Mouse (Mus musculus): ENCODE measurements at regions not wholly inside any gene's neighbourhood (a gene's known extent, or its start where the extent isn't known, plus 50 kb on each side); places are given as distances from the start of the nearest gene placed in this dataset.

DNA sequence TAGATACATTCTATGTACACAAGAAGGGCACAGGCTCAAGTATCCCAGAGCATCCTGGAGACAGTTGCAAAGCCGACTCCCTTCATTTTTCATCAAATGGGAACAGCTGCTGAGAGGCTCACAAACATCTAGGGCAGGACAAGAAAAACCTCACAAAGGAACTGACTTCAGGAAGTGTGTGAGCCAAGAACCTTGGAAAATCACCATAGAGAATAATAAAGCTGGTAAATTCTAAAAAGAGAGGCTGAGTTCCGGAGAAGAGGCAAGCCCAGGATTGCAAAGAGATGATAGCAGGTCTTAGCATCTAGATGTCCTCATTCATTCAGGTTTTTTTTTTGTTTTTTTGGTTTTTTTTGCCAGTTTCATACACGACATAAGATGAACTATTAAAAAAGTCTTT lies 390.3 kb upstream of the Nmur2 start:
- Histone ChIP-seq H3K36me3 (replicated peaks in 1 of 2; ENCODE audit: control insufficient read depth in 1 of 2, insufficient read depth in 1 of 2, low read length in 1 of 2) (no peaks in the 10 kb centered on the region), H3K4me2 (ENCODE audit: insufficient read depth, low read depth, poor library complexity, severe bottlenecking) (no peak overlapping the region), H3K9ac (ENCODE audit: insufficient read depth, low read depth) (no peak overlapping the region), H3K4me1 (ENCODE audit: control insufficient read depth in 1 of 2, insufficient read depth in 2 of 2) (no peaks in the 10 kb centered on the region), H3K79me2 (replicated peaks; ENCODE audit: control insufficient read depth, extremely low read depth, insufficient read depth, poor library complexity, severe bottlenecking) (no peaks in the 10 kb centered on the region), H3K27me3 (replicated peaks) (no peaks in the 10 kb centered on the region), H3K4me3 (replicated peaks in 1 of 3; ENCODE audit: low read depth in 2 of 3, low read length in 2 of 3, poor library complexity in 1 of 3) (no peak overlapping the region), H3K27ac (ENCODE audit: insufficient read depth, low read depth) (no peak overlapping the region), H3K9me3 (replicated peaks; ENCODE audit: low read length) (peaks cover 31% of the 10 kb centered on the region)
- TF ChIP-seq PAX5 (IDR thresholded peaks at IDR 0.05; ENCODE audit: low read length) (no peak), NELFE (IDR thresholded peaks at IDR 0.05; ENCODE audit: low read depth, low read length) (no peak), TCF12 (IDR thresholded peaks at IDR 0.05; ENCODE audit: low read depth, low read length) (no peak), RCOR1 (conservative IDR thresholded peaks at IDR 0.05; ENCODE audit: low read depth, low read length) (no peak), EP300 (IDR thresholded peaks at IDR 0.05; ENCODE audit: low read length) (no peak), USF1 (IDR thresholded peaks at IDR 0.05; ENCODE audit: low read depth, low read length) (no peak), CTCF (conservative IDR thresholded peaks at IDR 0.05 in 1 of 2, IDR thresholded peaks at IDR 0.05 in 1 of 2; ENCODE audit: low read depth in 2 of 2, low read length in 2 of 2) (no peak)
- DNase-seq (ENCODE audit: extremely low read depth) = no peak
- dilution Hi-C loops (cut with MboI; ENCODE audit: extremely low pct_ligation_motif_present, extremely low pct_unique_long_range_greater_than_20kb, low sequenced_read_pairs) = no loop called here
- in situ Hi-C loops (cut with MboI; ENCODE audit: low pct_ligation_motif_present, low pct_unique_long_range_greater_than_20kb, low sequenced_read_pairs) = no loop called here

- Histone ChIP-seq H3K79me2 (replicated peaks; ENCODE audit: control insufficient read depth, extremely low read depth, insufficient read depth, poor library complexity, severe bottlenecking) (no peaks in the 10 kb centered on the region), H3K27ac (ENCODE audit: insufficient read depth, low read depth) (no peak overlapping the region), H3K4me2 (ENCODE audit: insufficient read depth, low read depth, poor library complexity, severe bottlenecking) (no peak overlapping the region), H3K36me3 (replicated peaks in 1 of 2; ENCODE audit: control insufficient read depth in 1 of 2, insufficient read depth in 1 of 2, low read length in 1 of 2) (no peaks in the 10 kb centered on the region), H3K9me3 (replicated peaks; ENCODE audit: low read length) (peaks cover 43% of the 10 kb centered on the region), H3K4me3 (replicated peaks in 1 of 3; ENCODE audit: low read depth in 2 of 3, low read length in 2 of 3, poor library complexity in 1 of 3) (no peak overlapping the region), H3K27me3 (replicated peaks) (no peaks in the 10 kb centered on the region), H3K4me1 (ENCODE audit: control insufficient read depth in 1 of 2, insufficient read depth in 2 of 2) (no peaks in the 10 kb centered on the region), H3K9ac (ENCODE audit: insufficient read depth, low read depth) (no peak overlapping the region)
- dilution Hi-C loops (cut with MboI; ENCODE audit: extremely low pct_ligation_motif_present, extremely low pct_unique_long_range_greater_than_20kb, low sequenced_read_pairs) (no loop called here), in situ Hi-C loops (cut with MboI; ENCODE audit: low pct_ligation_motif_present, low pct_unique_long_range_greater_than_20kb, low sequenced_read_pairs) (no loop called here)
- DNase-seq (ENCODE audit: extremely low read depth) = no peak
- no peak for TF ChIP-seq NRF1 (IDR thresholded peaks at IDR 0.05; ENCODE audit: low read depth, low read length)
- TF ChIP-seq SMC3 (IDR thresholded peaks at IDR 0.05; ENCODE audit: low read depth, low read length) = no peak
- TF ChIP-seq PAX5 (IDR thresholded peaks at IDR 0.05; ENCODE audit: low read length) = no peak
- TF ChIP-seq HCFC1 (IDR thresholded peaks at IDR 0.05; ENCODE audit: low read depth, low read length) = no peak
- no peak for TF ChIP-seq RAD21 (IDR thresholded peaks at IDR 0.05; ENCODE audit: low read depth, low read length)
- TF ChIP-seq GABPA (IDR thresholded peaks at IDR 0.05; ENCODE audit: insufficient replicate concordance, low read depth, low read length) = no peak
- no peak for TF ChIP-seq MEF2A (IDR thresholded peaks at IDR 0.05; ENCODE audit: borderline replicate concordance, low read depth, low read length)
- TF ChIP-seq ZMIZ1 (IDR thresholded peaks at IDR 0.05; ENCODE audit: low read depth, low read length) = no peak
- no peak for TF ChIP-seq UBTF (IDR thresholded peaks at IDR 0.05; ENCODE audit: low read depth, low read length)
- TF ChIP-seq MAX (IDR thresholded peaks at IDR 0.05; ENCODE audit: low read length) = no peak
- no peak for TF ChIP-seq CHD1 (IDR thresholded peaks at IDR 0.05; ENCODE audit: low read depth, low read length)
- no peak for TF ChIP-seq SIN3A (IDR thresholded peaks at IDR 0.05; ENCODE audit: low read length)
- TF ChIP-seq BHLHE40 (IDR thresholded peaks at IDR 0.05; ENCODE audit: low read depth, low read length) = no peak
These were observed 344.0 kb upstream of the Nmur2 start for GRCm38 (mm10) chr11:56384761-56385160.
